Mouse (Mus musculus) adrenal gland (tissue): ENCODE data around the gene Gpatch3.

ENCODE experiments used
- intact Hi-C: fragments of 180-260 bp; cut with DNase I; formaldehyde crosslinking; loops from one replicate; pipeline ENCODE4 v1.15.1; 2025
- long read RNA-seq, 2 experiments: library from polyadenylated mRNA; unstranded; transcript quantifications; one replicate each; pipeline ENCODE4 v2.0.0; 2020; ENCODE audit warnings: borderline replicate concordance in 1 of 2; ENCODE audit not compliant: insufficient replicate concordance in 1 of 2

Gpatch3 gene
- long read RNA-seq, experiment 1, transcript Gpatch3-201 (7 exons, 2,004 nt) = major isoform, 5 of 6 reads
- long read RNA-seq, experiment 1, partial matches to known transcripts = 0 of 6 reads
- long read RNA-seq, experiment 1, other reads (novel, unspliced or antisense) = 1 of 6 reads
- long read RNA-seq, experiment 2, transcript Gpatch3-201 (7 exons, 2,004 nt) = major isoform, 5 of 7 reads
- long read RNA-seq, experiment 2, partial matches to known transcripts = 1 of 7 reads
- long read RNA-seq, experiment 2, other reads (novel, unspliced or antisense) = 1 of 7 reads

- intact Hi-C loops = no loop called here
These were observed at the start of gene Gpatch3 for GRCm38 (mm10) chr4:133574070-133574842. Gene Gpatch3 (plus strand): TSS chr4:133574745.

GRCm38 (mm10) chr4:133527788-133528187 lies 46.8 kb upstream of the Gpatch3 start:
- intact Hi-C loops = no loop called here

- intact Hi-C loops = no loop called here
These were observed 41.8 kb upstream of the Gpatch3 start for GRCm38 (mm10) chr4:133532777-133533176.

GRCm38 (mm10) chr4:133536081-133536480 lies 38.5 kb upstream of the Gpatch3 start:
- intact Hi-C loops = no loop called here

GRCm38 (mm10) chr4:133536652-133537051 lies 37.9 kb upstream of the Gpatch3 start:
- intact Hi-C loops = no loop called here

GRCm38 (mm10) chr4:133545272-133546231 lies 29.0 kb upstream of the Gpatch3 start, which contains the start of gene Nudc:
Gene Nudc (minus strand): TSS chr4:133545996.
- intact Hi-C loops = no loop called here

GRCm38 (mm10) chr4:133552029-133552428 lies 22.5 kb upstream of the Gpatch3 start:
- intact Hi-C loops = no loop called here

- intact Hi-C loops = no loop called here
These were observed 21.6 kb upstream of the Gpatch3 start, which contains the start of gene Nr0b2 for GRCm38 (mm10) chr4:133552768-133553447. Gene Nr0b2 (plus strand): TSS chr4:133553376.

GRCm38 (mm10) chr4:133553448-133554330 lies 20.9 kb upstream of the Gpatch3 start:
- intact Hi-C loops = no loop called here

GRCm38 (mm10) chr4:133557041-133557717 lies 17.4 kb upstream of the Gpatch3 start:
- intact Hi-C loops = no loop called here

- intact Hi-C loops = no loop called here
These were observed 14.7 kb upstream of the Gpatch3 start for GRCm38 (mm10) chr4:133559846-133560245.

GRCm38 (mm10) chr4:133561622-133562021 lies 12.9 kb upstream of the Gpatch3 start:
- intact Hi-C loops = no loop called here

- intact Hi-C loops = no loop called here
These were observed 11.4 kb upstream of the Gpatch3 start for GRCm38 (mm10) chr4:133563123-133563571.

GRCm38 (mm10) chr4:133567251-133567650 lies 7.3 kb upstream of the Gpatch3 start:
- intact Hi-C loops = no loop called here

GRCm38 (mm10) chr4:133569291-133570065 lies 5.1 kb upstream of the Gpatch3 start:
- intact Hi-C loops = no loop called here

GRCm38 (mm10) chr4:133570066-133570466 lies 4.5 kb upstream of the Gpatch3 start:
- intact Hi-C loops = no loop called here

GRCm38 (mm10) chr4:133574843-133575202 lies 278 bp downstream of the Gpatch3 start:
- intact Hi-C loops = no loop called here

- intact Hi-C loops = no loop called here
These were observed 3.4 kb downstream of the Gpatch3 start for GRCm38 (mm10) chr4:133577983-133578382.
